Mouse (Mus musculus) myocyte (in vitro differentiated cells): ENCODE results near the gene Acsf2. TPM values are rescaled to one million over a fixed set of nuclear protein-coding genes. Genes with fewer than 3 reads are reported as not detected.

Source experiments
- H3K27me3 ChIP-seq: one replicate; pipeline ENCODE4 v1.6.1; 2011; ENCODE audit not compliant: control insufficient read depth, insufficient read depth, insufficient read length
- H3K36me3 ChIP-seq: one replicate; pipeline ENCODE4 v1.6.1; 2011; ENCODE audit not compliant: control insufficient read depth, insufficient read depth
- H3K4me2 ChIP-seq: one replicate; pipeline ENCODE4 v1.6.1; 2011; ENCODE audit warnings: low read depth, control low read depth
- H3K4me3 ChIP-seq: one replicate; pipeline ENCODE4 v1.5.1; 2011; ENCODE audit warnings: mild to moderate bottlenecking, control low read depth, moderate library complexity
- H3K79me2 ChIP-seq: one replicate; pipeline ENCODE4 v1.6.1; 2011; ENCODE audit not compliant: control insufficient read depth, insufficient read depth
- H3ac ChIP-seq: one replicate; pipeline ENCODE4 v1.6.1; 2011; ENCODE audit not compliant: control insufficient read depth, insufficient read length
- CEBPB ChIP-seq: IDR thresholded peaks from 2 replicates; pipeline ENCODE4 v1.6.1; 2011; ENCODE audit warnings: mild to moderate bottlenecking, moderate library complexity; ENCODE audit not compliant: poor library complexity, insufficient read depth, severe bottlenecking
- E2F4 ChIP-seq: IDR thresholded peaks from one replicate; pipeline ENCODE4 v1.6.1; 2011; ENCODE audit warnings: mild to moderate bottlenecking, control low read depth, moderate library complexity; ENCODE audit not compliant: insufficient read depth
- MAX ChIP-seq: IDR thresholded peaks from one replicate; pipeline ENCODE4 v1.6.1; 2011; ENCODE audit warnings: low read depth, mild to moderate bottlenecking, control low read depth
- MYOD1 ChIP-seq, 3 experiments: IDR thresholded peaks; one replicate each; pipeline ENCODE4 v1.6.1; 2011; ENCODE audit warnings: control low read depth in 2 of 3, low read depth in 2 of 3, mild to moderate bottlenecking in 2 of 3, moderate library complexity in 1 of 3; ENCODE audit not compliant: insufficient read length in 2 of 3, control insufficient read depth in 1 of 3
- MYOG ChIP-seq, 3 experiments: IDR thresholded peaks; one replicate each; pipeline ENCODE4 v1.6.1; 2011; ENCODE audit warnings: control low read depth in 2 of 3, low read depth in 2 of 3, mild to moderate bottlenecking in 2 of 3; ENCODE audit not compliant: insufficient read length in 2 of 3, control insufficient read depth in 1 of 3, insufficient read depth in 1 of 3
- POLR2A ChIP-seq: IDR thresholded peaks from one replicate; pipeline ENCODE4 v1.6.1; 2011; ENCODE audit warnings: low read depth, mild to moderate bottlenecking, control low read depth, moderate library complexity; ENCODE audit not compliant: insufficient read length
- POLR2AphosphoS2 ChIP-seq: IDR thresholded peaks from one replicate; pipeline ENCODE4 v1.6.1; 2011; ENCODE audit warnings: low read depth, control low read depth; ENCODE audit not compliant: insufficient read length
- REST ChIP-seq: IDR thresholded peaks from one replicate; pipeline ENCODE4 v1.6.1; 2011; ENCODE audit warnings: mild to moderate bottlenecking, control low read depth, moderate library complexity; ENCODE audit not compliant: insufficient read depth, insufficient read length
- SRF ChIP-seq: IDR thresholded peaks from one replicate; pipeline ENCODE4 v1.6.1; 2011; ENCODE audit warnings: low read depth; ENCODE audit not compliant: control insufficient read depth, insufficient read length
- TCF12 ChIP-seq: IDR thresholded peaks from one replicate; pipeline ENCODE4 v1.6.1; 2011; ENCODE audit warnings: mild to moderate bottlenecking, control low read depth; ENCODE audit not compliant: poor library complexity, insufficient read depth, severe bottlenecking
- TCF3 ChIP-seq: IDR thresholded peaks from one replicate; pipeline ENCODE4 v1.6.1; 2011; ENCODE audit warnings: low read depth, control low read depth; ENCODE audit not compliant: insufficient read length
- USF1 ChIP-seq: IDR thresholded peaks from one replicate; pipeline ENCODE4 v1.6.1; 2011; ENCODE audit warnings: low read depth, mild to moderate bottlenecking, control low read depth, moderate library complexity
- polyA plus RNA-seq: library from polyadenylated mRNA; unstranded; fragments of >200 nt; fragmentation: generic; extraction: Trizol; gene quantifications from one replicate; pipeline ENCODE4 v1.2.1, GENCODE M21; 2012; ENCODE audit warnings: missing spikeins

The Acsf2 gene
- polyA plus RNA-seq, 1 experiment: 5.8 TPM

- TF ChIP-seq USF1: no peak
- no peak for TF ChIP-seq REST
- TF ChIP-seq E2F4: no peak
- TF ChIP-seq TCF3: no peak
- TF ChIP-seq MAX: no peak
- no peak for TF ChIP-seq POLR2AphosphoS2
- TF ChIP-seq SRF: no peak
- no peak for TF ChIP-seq TCF12
- no peak for TF ChIP-seq MYOD1 (IDR thresholded peaks at IDR 0.05; ENCODE audit: control insufficient read depth in 1 of 3, insufficient read length in 2 of 3, low read depth in 2 of 3)
- TF ChIP-seq MYOG (IDR thresholded peaks at IDR 0.05; ENCODE audit: control insufficient read depth in 1 of 3, insufficient read depth in 1 of 3, insufficient read length in 2 of 3, low read depth in 2 of 3): no peak
- TF ChIP-seq CEBPB: no peak
- no peak for TF ChIP-seq POLR2A
- H3K4me3 ChIP-seq: peak overlapping the region; percentile 68
- peak overlapping the region; percentile 99 for H3K4me2 ChIP-seq
- no peaks in the 10 kb centered on the region for H3K27me3 ChIP-seq
- peak overlapping the region; percentile 25 for H3ac ChIP-seq
- H3K79me2 ChIP-seq: no peaks in the 10 kb centered on the region
- H3K36me3 ChIP-seq: no peaks in the 10 kb centered on the region
Observed at GRCm38 (mm10) chr11:94549691-94550441, 51.8 kb downstream of the Acsf2 start.

GRCm38 (mm10) chr11:94548888-94549690 is 52.6 kb downstream of the Acsf2 start, which contains the start of gene Rsad1:
TSS of gene Rsad1 (minus strand) at chr11:94549255.
- peak within 1 kb of the TSS; percentile 99 for H3K4me2 ChIP-seq
- H3K27me3 ChIP-seq: no peaks in the 10 kb centered on the region
- H3K4me3 ChIP-seq: peak within 1 kb of the TSS; percentile 68
- H3ac ChIP-seq: peak within 1 kb of the TSS; percentile 25
- TF ChIP-seq TCF12: no peak
- peak; percentile 65 for TF ChIP-seq POLR2AphosphoS2
- TF ChIP-seq MYOG (IDR thresholded peaks at IDR 0.05; ENCODE audit: control insufficient read depth in 1 of 3, insufficient read depth in 1 of 3, insufficient read length in 2 of 3, low read depth in 2 of 3): peak in 1 of 3 experiments; percentile 45
- no peak for TF ChIP-seq CEBPB
- peak; percentile 47 for TF ChIP-seq SRF
- TF ChIP-seq MYOD1 (IDR thresholded peaks at IDR 0.05; ENCODE audit: control insufficient read depth in 1 of 3, insufficient read length in 2 of 3, low read depth in 2 of 3): peak in 1 of 3 experiments; percentile 41
- TF ChIP-seq USF1: no peak
- TF ChIP-seq REST: no peak
- peak; percentile 60 for TF ChIP-seq POLR2A
- no peak for TF ChIP-seq E2F4
- TF ChIP-seq MAX: no peak
- no peak for TF ChIP-seq TCF3
- no peaks in the 10 kb centered on the region for H3K36me3 ChIP-seq
- H3K79me2 ChIP-seq: no peaks in the 10 kb centered on the region

- Histone ChIP-seq H3K36me3 (no peaks in the 10 kb centered on the region), H3K27me3 (no peaks in the 10 kb centered on the region), H3ac (peak overlapping the region; percentile 25), H3K4me2 (peak overlapping the region; percentile 99), H3K4me3 (peak overlapping the region; percentile 68), H3K79me2 (no peaks in the 10 kb centered on the region)
- TF ChIP-seq MYOD1 (IDR thresholded peaks at IDR 0.05; ENCODE audit: control insufficient read depth in 1 of 3, insufficient read length in 2 of 3, low read depth in 2 of 3): no peak
- no peak for TF ChIP-seq TCF12
- no peak for TF ChIP-seq MYOG (IDR thresholded peaks at IDR 0.05; ENCODE audit: control insufficient read depth in 1 of 3, insufficient read depth in 1 of 3, insufficient read length in 2 of 3, low read depth in 2 of 3)
- TF ChIP-seq USF1: no peak
- no peak for TF ChIP-seq CEBPB
- TF ChIP-seq POLR2AphosphoS2: no peak
- TF ChIP-seq MAX: no peak
- no peak for TF ChIP-seq POLR2A
- no peak for TF ChIP-seq SRF
Observed at GRCm38 (mm10) chr11:94548041-94548784, 53.5 kb downstream of the Acsf2 start.

- no peak overlapping the region for H3ac ChIP-seq
- H3K4me2 ChIP-seq: no peak overlapping the region
- H3K79me2 ChIP-seq: no peaks in the 10 kb centered on the region
- no peak overlapping the region for H3K4me3 ChIP-seq
- TF ChIP-seq POLR2AphosphoS2 (no peak), SRF (no peak), POLR2A (no peak), CEBPB (no peak), E2F4 (no peak), TCF3 (no peak), MYOD1 (IDR thresholded peaks at IDR 0.05; ENCODE audit: control insufficient read depth in 1 of 3, insufficient read length in 2 of 3, low read depth in 2 of 3) (no peak), MAX (no peak), TCF12 (no peak), MYOG (IDR thresholded peaks at IDR 0.05; ENCODE audit: control insufficient read depth in 1 of 3, insufficient read depth in 1 of 3, insufficient read length in 2 of 3, low read depth in 2 of 3) (no peak), REST (no peak), USF1 (no peak)
- H3K36me3 ChIP-seq: no peaks in the 10 kb centered on the region
- H3K27me3 ChIP-seq: no peaks in the 10 kb centered on the region
Observed at GRCm38 (mm10) chr11:94547271-94547670, 54.4 kb downstream of the Acsf2 start.
